Mouse (Mus musculus): Measurements from ENCODE around the gene Meis1. TPM values are rescaled to one million over a fixed set of nuclear protein-coding genes. Genes with fewer than 3 reads are reported as not detected.

The Meis1 gene
- total and polyA plus RNA-seq, 3 experiments = 0.19 to 3.6 (median 0.81) TPM

- Histone ChIP-seq H3K9me3 (replicated peaks; ENCODE audit: low read length) (no peaks in the 10 kb centered on the region), H3K9ac (ENCODE audit: insufficient read depth, low read depth) (no peak overlapping the region), H3K27me3 (replicated peaks) (no peaks in the 10 kb centered on the region), H3K4me2 (ENCODE audit: insufficient read depth, low read depth, poor library complexity, severe bottlenecking) (no peak overlapping the region), H3K4me1 (ENCODE audit: control insufficient read depth in 1 of 2, insufficient read depth in 2 of 2) (no peaks in the 10 kb centered on the region), H3K36me3 (replicated peaks in 1 of 2; ENCODE audit: control insufficient read depth in 1 of 2, insufficient read depth in 1 of 2, low read length in 1 of 2) (no peaks in the 10 kb centered on the region), H3K27ac (ENCODE audit: insufficient read depth, low read depth) (no peak overlapping the region), H3K4me3 (replicated peaks in 1 of 3; ENCODE audit: low read depth in 2 of 3, low read length in 2 of 3, poor library complexity in 1 of 3) (no peak overlapping the region), H3K79me2 (replicated peaks; ENCODE audit: control insufficient read depth, extremely low read depth, insufficient read depth, poor library complexity, severe bottlenecking) (no peaks in the 10 kb centered on the region)
- dilution Hi-C loops (cut with MboI; ENCODE audit: extremely low pct_ligation_motif_present, extremely low pct_unique_long_range_greater_than_20kb, low sequenced_read_pairs) = no loop called here
- DNase-seq (ENCODE audit: extremely low read depth) = no peak
- in situ Hi-C loops (cut with MboI; ENCODE audit: low pct_ligation_motif_present, low pct_unique_long_range_greater_than_20kb, low sequenced_read_pairs) = no loop called here
- TF ChIP-seq ZKSCAN1 (IDR thresholded peaks at IDR 0.05; ENCODE audit: borderline replicate concordance, low read depth, low read length) = no peak
- no peak for TF ChIP-seq BHLHE40 (IDR thresholded peaks at IDR 0.05; ENCODE audit: low read depth, low read length)
- TF ChIP-seq USF2 (conservative IDR thresholded peaks at IDR 0.05; ENCODE audit: low read depth, low read length) = no peak
- no peak for TF ChIP-seq MYC (IDR thresholded peaks at IDR 0.05; ENCODE audit: low read depth, low read length)
- no peak for TF ChIP-seq SIN3A (IDR thresholded peaks at IDR 0.05; ENCODE audit: low read length)
- no peak for TF ChIP-seq POLR2AphosphoS2 (IDR thresholded peaks at IDR 0.05; ENCODE audit: low read depth, low read length)
- TF ChIP-seq IRF4 (IDR thresholded peaks at IDR 0.05; ENCODE audit: low read depth, low read length) = no peak
- no peak for TF ChIP-seq KAT2A (IDR thresholded peaks at IDR 0.05; ENCODE audit: insufficient replicate concordance, low read length)
- no peak for TF ChIP-seq USF1 (IDR thresholded peaks at IDR 0.05; ENCODE audit: low read depth, low read length)
- TF ChIP-seq MAFK (IDR thresholded peaks at IDR 0.05; ENCODE audit: insufficient replicate concordance, low read length) = no peak
- no peak for TF ChIP-seq ETS1 (conservative IDR thresholded peaks at IDR 0.05; ENCODE audit: low read depth, low read length)
- TF ChIP-seq NRF1 (IDR thresholded peaks at IDR 0.05; ENCODE audit: low read depth, low read length) = no peak
Measured at GRCm38 (mm10) chr11:19007541-19008424, 11.0 kb downstream of the Meis1 start.

DNA sequence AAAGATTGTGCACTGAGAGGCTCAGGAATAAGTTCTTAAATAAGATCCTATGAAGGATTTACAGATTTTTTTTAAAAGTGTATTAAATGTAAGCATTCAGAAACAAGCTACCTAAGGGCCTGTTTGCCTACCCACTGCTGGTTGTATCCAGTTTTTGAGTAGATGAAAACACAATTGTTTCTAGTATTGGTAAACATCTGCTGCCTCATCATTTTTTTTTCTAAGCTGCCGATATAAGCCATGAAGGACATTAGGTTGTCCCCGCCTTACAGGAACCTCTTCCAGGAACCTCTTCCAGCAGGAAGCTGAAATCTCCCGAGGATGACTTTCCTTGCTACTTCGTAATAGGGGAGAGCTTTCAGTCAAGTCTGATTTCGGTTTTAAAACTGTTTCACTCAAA is 11.7 kb downstream of the Meis1 start:
- TF ChIP-seq UBTF (IDR thresholded peaks at IDR 0.05; ENCODE audit: low read depth, low read length) = no peak
- no peak for TF ChIP-seq ZKSCAN1 (IDR thresholded peaks at IDR 0.05; ENCODE audit: borderline replicate concordance, low read depth, low read length)
- TF ChIP-seq MAFK (IDR thresholded peaks at IDR 0.05; ENCODE audit: insufficient replicate concordance, low read length) = peak; percentile 56; the same call in 1 of the 2 replicates
- TF ChIP-seq MAX (IDR thresholded peaks at IDR 0.05; ENCODE audit: low read length) = no peak
- no peak for TF ChIP-seq CHD1 (IDR thresholded peaks at IDR 0.05; ENCODE audit: low read depth, low read length)
- no peak for TF ChIP-seq ETS1 (conservative IDR thresholded peaks at IDR 0.05; ENCODE audit: low read depth, low read length)
- H3K27me3 ChIP-seq (replicated peaks) = no peaks in the 10 kb centered on the region
- no peaks in the 10 kb centered on the region for H3K79me2 ChIP-seq (replicated peaks; ENCODE audit: control insufficient read depth, extremely low read depth, insufficient read depth, poor library complexity, severe bottlenecking)
- H3K9me3 ChIP-seq (replicated peaks; ENCODE audit: low read length) = no peaks in the 10 kb centered on the region
- no peak overlapping the region for H3K9ac ChIP-seq (ENCODE audit: insufficient read depth, low read depth)
- in situ Hi-C loops (cut with MboI; ENCODE audit: low pct_ligation_motif_present, low pct_unique_long_range_greater_than_20kb, low sequenced_read_pairs) (no loop called here), dilution Hi-C loops (cut with MboI; ENCODE audit: extremely low pct_ligation_motif_present, extremely low pct_unique_long_range_greater_than_20kb, low sequenced_read_pairs) (no loop called here)
- DNase-seq (ENCODE audit: extremely low read depth) = no peak
- no peak overlapping the region for H3K4me2 ChIP-seq (ENCODE audit: insufficient read depth, low read depth, poor library complexity, severe bottlenecking)
- no peaks in the 10 kb centered on the region for H3K4me1 ChIP-seq (ENCODE audit: control insufficient read depth in 1 of 2, insufficient read depth in 2 of 2)
- no peaks in the 10 kb centered on the region for H3K36me3 ChIP-seq (replicated peaks in 1 of 2; ENCODE audit: control insufficient read depth in 1 of 2, insufficient read depth in 1 of 2, low read length in 1 of 2)
- H3K4me3 ChIP-seq (replicated peaks in 1 of 3; ENCODE audit: low read depth in 2 of 3, low read length in 2 of 3, poor library complexity in 1 of 3) = no peak overlapping the region
- no peak overlapping the region for H3K27ac ChIP-seq (ENCODE audit: insufficient read depth, low read depth)
